Mouse (Mus musculus) E14TG2a.4 (cell line): ENCODE measurements around the gene Tmem255a.

Source experiments
- CTCF ChIP-seq: conservative IDR thresholded peaks from 2 replicates; pipeline ENCODE4 v1.5.1; 2014; ENCODE audit warnings: low read length
- POU5F1 ChIP-seq: IDR thresholded peaks from 2 replicates; pipeline ENCODE4 v1.6.1; 2014; ENCODE audit warnings: low read length, borderline replicate concordance

GRCm38 (mm10) chrX:38165315-38165714, 86.9 kb downstream of the Tmem255a start:
- TF ChIP-seq CTCF (no peak), POU5F1 (no peak)
